Mouse (Mus musculus): Measurements from ENCODE around the gene Pspc1.

DNA sequence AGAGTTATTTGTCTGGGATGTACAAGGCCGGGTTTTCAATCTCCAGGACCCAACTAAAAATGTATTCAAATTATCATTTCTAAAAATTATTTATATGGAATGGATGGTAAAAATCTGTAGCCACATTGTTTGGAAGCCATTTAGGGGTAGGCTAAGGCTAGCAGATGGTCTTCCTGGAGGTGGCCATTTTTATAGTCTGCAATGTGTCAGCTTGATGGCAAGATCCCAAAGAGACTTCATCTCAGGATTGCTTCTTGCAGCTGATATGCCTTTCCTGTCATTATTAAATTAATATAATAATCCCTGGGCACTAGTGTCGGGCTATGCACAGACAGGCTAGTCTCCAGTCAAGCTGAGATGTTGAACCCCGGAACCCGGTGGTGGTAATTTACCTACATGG lies 26.8 kb downstream of the Pspc1 start:
- TF ChIP-seq POLR2A (IDR thresholded peaks at IDR 0.05; ENCODE audit: control insufficient read depth, low read depth, low read length) (no peak), CTCF (IDR thresholded peaks at IDR 0.05; ENCODE audit: control insufficient read depth, insufficient read depth, insufficient replicate concordance, low read depth, low read length) (no peak)

Data from testis, adult 2 months (tissue).